Mouse (Mus musculus): Measurements from ENCODE around the gene S100a2.
A peak's percentile ranks its signal among the peaks of the same experiment; 100 is the strongest.

GRCm38 (mm10) chr3:90598212-90598611 is 8.2 kb downstream of the S100a2 start:
- TF ChIP-seq USF1 (IDR thresholded peaks at IDR 0.05; ENCODE audit: low read depth, low read length) (peak; percentile 77), CTCF (IDR thresholded peaks at IDR 0.05 in 2 of 3, conservative IDR thresholded peaks at IDR 0.05 in 1 of 3; ENCODE audit: control insufficient read depth in 1 of 3, insufficient read depth in 1 of 3, low read depth in 2 of 3, low read length in 3 of 3, poor library complexity in 1 of 3, severe bottlenecking in 1 of 3) (no peak), CHD1 (IDR thresholded peaks at IDR 0.05; ENCODE audit: low read depth, low read length) (no peak), POLR2A (IDR thresholded peaks at IDR 0.05; ENCODE audit: control insufficient read depth in 1 of 2, insufficient read depth in 1 of 2, low read depth in 1 of 2, low read length in 2 of 2, poor library complexity in 1 of 2) (no peak), KAT2A (conservative IDR thresholded peaks at IDR 0.05; ENCODE audit: low read depth, low read length) (no peak)
